8 mouse cellular contexts compared by ENCODE assay signal in the genomic region with DNA sequence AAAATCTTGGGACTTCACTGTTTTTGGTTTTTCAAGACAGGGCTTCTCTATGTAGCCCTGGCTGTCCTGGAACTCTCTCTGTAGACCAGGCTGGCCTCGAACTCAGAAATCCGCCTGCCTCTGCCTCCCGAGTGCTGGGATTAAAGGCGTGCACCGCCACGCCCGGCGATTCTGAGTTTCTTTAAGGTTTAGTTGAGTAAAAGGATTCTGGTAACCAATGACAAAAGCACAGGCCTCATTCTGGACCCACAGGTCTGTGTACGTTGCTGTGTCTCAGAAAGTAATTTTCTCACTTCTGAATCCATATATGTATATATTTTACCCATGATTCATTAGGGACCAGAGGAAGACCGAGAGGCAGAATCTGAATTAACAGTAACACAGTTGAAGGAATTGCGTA. TPM values are rescaled to one million over a fixed set of nuclear protein-coding genes. Genes with fewer than 3 reads are reported as not detected.
DNase-seq lines count a peak whose midpoint lies in the region; ATAC-seq and TF ChIP-seq lines count a peak whose summit lies in the region.
"Not testable (repeated sequence)": the region's sequence is repeated elsewhere in the genome, so short reads cannot be mapped to it uniquely, and the experiment has no call there.

A gene (minus strand): TSS at position 101 of the 400 bp plus-strand sequence.

- not testable (repeated sequence) for ATAC-seq in common myeloid progenitor, adult 5-6 weeks (replicated peaks; ENCODE audit: low read depth, poor library complexity, severe bottlenecking); kidney, embryonic 15.5 days (replicated peaks; ENCODE audit: low FRiP score); limb, embryonic 12.5 days (ENCODE audit: insufficient number of reproducible peaks, insufficient read depth, low FRiP score, low TSS enrichment, low read depth); megakaryocyte progenitor cell, adult 5-6 weeks (replicated peaks; ENCODE audit: poor library complexity)

- not testable (repeated sequence) for TF ChIP-seq CTCF in E14TG2a.4 (conservative IDR thresholded peaks at IDR 0.05; ENCODE audit: low read length); spleen, adult 2 months (IDR thresholded peaks at IDR 0.05; ENCODE audit: extremely low read depth, insufficient read depth, insufficient read length, insufficient replicate concordance)

- H3K4me2 ChIP-seq in kidney, embryonic 15.5 days, result peak within 1 kb of the TSS; percentile 94
- H3K4me2 ChIP-seq in limb, embryonic 12.5 days, result peak within 1 kb of the TSS; percentile 97

- H3K4me1 ChIP-seq in E14TG2a.4 (replicated peaks; ENCODE audit: low read depth, low read length), result peaks cover 35% of the 10 kb centered on the region
- H3K4me1 ChIP-seq in kidney, embryonic 15.5 days, result peaks cover 21% of the 10 kb centered on the region
- H3K4me1 ChIP-seq in limb, embryonic 12.5 days (replicated peaks), result peaks cover 22% of the 10 kb centered on the region
- H3K4me1 ChIP-seq in spleen, adult 2 months (ENCODE audit: control insufficient read depth, insufficient read depth, insufficient read length), result not testable (repeated sequence)

- peak within 1 kb of the TSS; percentile 86 for H3K9ac ChIP-seq in kidney, embryonic 15.5 days
- peak within 1 kb of the TSS; percentile 89 for H3K9ac ChIP-seq in limb, embryonic 12.5 days (replicated peaks)

- peak within 1 kb of the TSS; percentile 100 for H3K4me3 ChIP-seq in E14TG2a.4 (replicated peaks; ENCODE audit: low read length)
- peak within 1 kb of the TSS; percentile 84 for H3K4me3 ChIP-seq in kidney, embryonic 15.5 days (replicated peaks)
- peak within 1 kb of the TSS; percentile 98 for H3K4me3 ChIP-seq in limb, embryonic 12.5 days (replicated peaks)
- peak within 1 kb of the TSS; percentile 83 for H3K4me3 ChIP-seq in spleen, adult 2 months (ENCODE audit: extremely low read depth, insufficient read depth, insufficient read length)

- H3K27me3 ChIP-seq in E14TG2a.4 (ENCODE audit: insufficient read depth, low read length); kidney, embryonic 15.5 days; limb, embryonic 12.5 days; spleen, adult 2 months (ENCODE audit: control insufficient read depth, insufficient read depth, low read length): not testable (repeated sequence)

- H3K9me3 ChIP-seq in E14TG2a.4 (ENCODE audit: low read length); kidney, embryonic 15.5 days (replicated peaks); limb, embryonic 12.5 days: not testable (repeated sequence)

- not testable (repeated sequence) for TF ChIP-seq POLR2A in spleen, adult 2 months (IDR thresholded peaks at IDR 0.05; ENCODE audit: low read depth, low read length)

- not testable (repeated sequence) for DNase-seq in gastrocnemius, adult 18-20 months (ENCODE audit: low spot score); heart, postnatal 25 days (ENCODE audit: low spot score); spleen, adult 2 months (ENCODE audit: low read depth in 1 of 2, low spot score in 2 of 2)

- intact Hi-C loops in heart, postnatal 25 days (cut with DNase I), result not testable (repeated sequence)

- peak within 1 kb of the TSS; percentile 93 for H3K27ac ChIP-seq in kidney, embryonic 15.5 days
- peak within 1 kb of the TSS; percentile 87 for H3K27ac ChIP-seq in limb, embryonic 12.5 days
- peak within 1 kb of the TSS; percentile 75 for H3K27ac ChIP-seq in spleen, adult 2 months (ENCODE audit: insufficient read depth, low read length)

- peaks cover 53% of the 10 kb centered on the region for H3K36me3 ChIP-seq in E14TG2a.4 (ENCODE audit: insufficient read depth, low read length)
- peaks cover 49% of the 10 kb centered on the region for H3K36me3 ChIP-seq in kidney, embryonic 15.5 days
- peaks cover 44% of the 10 kb centered on the region for H3K36me3 ChIP-seq in limb, embryonic 12.5 days
- H3K36me3 ChIP-seq in spleen, adult 2 months (ENCODE audit: control insufficient read depth, insufficient read depth, low read length), result peaks cover 19% of the 10 kb centered on the region

- WGBS in kidney, embryonic 15.5 days, result 83% methylated on average over 11 of the region's 11 CpGs
- WGBS in limb, embryonic 12.5 days, result 82% methylated on average over 11 of the region's 11 CpGs
- WGBS in spleen, adult 2 months, result 83% methylated on average over 11 of the region's 11 CpGs

RNA-seq across cellular contexts. Expression of the gene that starts here (rescaled TPM):
- 21.4 and 24.9 TPM in 2 replicates for total RNA-seq in common myeloid progenitor, adult 5-6 weeks (2017)
- total RNA-seq in gastrocnemius, adult 18-20 months (2021), result 10 to 100 TPM; 12.1 to 12.5 TPM
- 10 to 100 TPM; 12.4 to 13.6 TPM for total RNA-seq in heart, postnatal 25 days (2021)
- polyA plus RNA-seq in kidney, embryonic 15.5 days (2015; fragmentation: Nextera tagmentation; extraction: Ambion mirVana), result 24.7 and 28.9 TPM in 2 replicates
- polyA plus RNA-seq in limb, embryonic 12.5 days (2016; fragmentation: Nextera tagmentation; extraction: Ambion mirVana), result 31.0 TPM in 2 replicates
- total RNA-seq in megakaryocyte progenitor cell, adult 5-6 weeks (2015), result 17.0 and 18.2 TPM in 2 replicates
- total RNA-seq in megakaryocyte progenitor cell, adult 5-6 weeks (2017), result 19.2 and 20.1 TPM in 2 replicates
- polyA plus RNA-seq in spleen, adult 2 months (2012; rRNA removed), result 6.1 and 7.0 TPM in 2 replicates
